Mouse (Mus musculus) Muller cell, postnatal 12 days (primary cell): ENCODE results near the gene Map7.

Experiments used
- DNase-seq: peaks from one replicate; pipeline ENCODE4 v3.0.0-alpha.2; 2015; ENCODE audit errors: inconsistent ontology term

Map7 gene

DNA sequence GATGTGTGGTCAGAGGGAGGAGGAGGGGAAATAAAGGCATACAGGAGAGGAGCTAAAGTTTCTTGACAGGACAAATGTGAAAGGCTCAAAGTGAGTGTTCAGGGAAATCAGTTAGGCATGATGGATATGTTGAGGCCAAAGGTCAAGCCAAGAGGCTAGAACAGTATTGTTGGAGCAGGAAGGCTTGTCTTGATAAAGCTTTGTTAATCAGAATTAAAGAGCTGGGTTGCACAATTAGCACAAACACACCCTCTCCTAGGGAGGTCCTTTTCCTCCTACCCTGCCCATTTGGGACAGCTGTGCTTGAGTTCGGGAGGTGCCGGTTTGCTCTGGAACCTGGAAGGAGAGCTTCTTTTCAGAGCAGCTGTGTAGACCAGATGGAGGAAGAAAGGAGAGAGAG is 5.2 kb downstream of the Map7 start:
- no peak for DNase-seq

DNA sequence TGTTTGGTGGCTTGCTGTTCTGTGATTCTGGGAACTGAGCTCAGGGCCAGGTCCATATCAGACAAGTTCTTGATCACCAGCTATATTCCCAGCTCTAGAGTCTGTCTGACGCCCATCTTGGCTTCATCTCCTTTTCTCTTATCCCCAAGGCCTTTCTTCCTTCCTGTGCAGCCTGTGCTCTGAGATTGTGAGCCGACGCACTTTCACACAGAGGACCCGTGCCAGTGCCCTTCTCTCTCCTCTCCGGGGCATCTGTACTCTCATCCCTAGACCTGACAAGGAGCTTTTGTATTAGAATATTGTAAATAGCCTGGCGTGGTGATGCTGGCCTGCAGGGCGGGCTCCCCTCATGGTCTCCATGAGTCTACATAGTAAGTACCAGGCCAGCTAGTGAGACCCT is 7.1 kb downstream of the Map7 start:
- DNase-seq: no peak

DNA sequence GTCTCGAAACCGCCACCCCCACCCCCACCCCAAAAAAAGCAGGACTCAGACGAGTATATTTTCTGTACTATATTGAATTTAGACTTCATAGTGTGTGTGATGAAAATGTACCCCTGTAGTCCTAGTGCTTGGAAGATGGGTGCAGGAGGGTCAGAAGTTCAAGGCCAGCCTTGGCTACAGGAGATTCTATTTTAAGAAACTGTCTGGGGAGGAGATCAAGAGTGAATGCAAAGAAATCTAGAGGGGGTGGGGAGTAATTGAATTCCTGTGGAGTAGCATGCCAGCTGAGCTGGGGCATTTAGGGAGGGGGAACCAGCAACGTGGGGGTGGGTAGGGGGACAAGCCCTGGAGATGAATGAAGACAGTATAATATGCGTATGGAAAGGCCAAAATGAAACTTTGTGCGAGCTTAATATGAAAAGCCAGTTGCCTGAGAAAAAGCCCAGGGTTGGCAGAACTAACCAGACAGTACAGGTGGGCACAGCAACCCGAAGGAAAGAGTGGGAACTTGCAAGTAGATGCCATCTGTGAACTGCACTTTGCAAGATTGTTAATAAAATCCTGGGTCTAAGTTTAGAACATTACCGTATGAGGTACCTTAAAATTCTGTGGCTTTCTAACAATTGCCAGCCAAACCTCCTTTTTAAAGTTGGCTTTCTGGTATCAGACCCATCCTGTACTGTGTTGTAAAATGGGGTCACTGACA is 8.9 kb downstream of the Map7 start:
- DNase-seq: no peak

DNA sequence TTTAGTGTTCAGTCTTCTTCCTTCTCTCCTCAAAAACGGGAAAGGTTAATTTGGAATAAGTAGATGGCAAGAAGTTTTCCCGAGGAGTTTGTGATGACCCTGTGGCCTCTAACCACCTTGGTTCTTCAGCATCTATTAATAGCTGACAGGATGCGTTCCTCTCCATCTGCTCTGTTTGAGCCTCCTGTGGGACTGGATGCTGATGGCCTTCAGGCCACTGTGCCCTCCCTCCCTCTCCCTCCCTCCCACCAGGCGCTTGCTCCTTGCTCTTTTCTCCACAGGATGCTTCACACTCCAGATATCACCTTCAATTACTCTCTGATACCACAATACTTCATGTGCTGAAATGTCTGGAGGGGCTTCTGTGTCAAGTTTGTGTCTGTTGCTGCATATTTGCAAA is 10.5 kb downstream of the Map7 start:
- no peak for DNase-seq

DNA sequence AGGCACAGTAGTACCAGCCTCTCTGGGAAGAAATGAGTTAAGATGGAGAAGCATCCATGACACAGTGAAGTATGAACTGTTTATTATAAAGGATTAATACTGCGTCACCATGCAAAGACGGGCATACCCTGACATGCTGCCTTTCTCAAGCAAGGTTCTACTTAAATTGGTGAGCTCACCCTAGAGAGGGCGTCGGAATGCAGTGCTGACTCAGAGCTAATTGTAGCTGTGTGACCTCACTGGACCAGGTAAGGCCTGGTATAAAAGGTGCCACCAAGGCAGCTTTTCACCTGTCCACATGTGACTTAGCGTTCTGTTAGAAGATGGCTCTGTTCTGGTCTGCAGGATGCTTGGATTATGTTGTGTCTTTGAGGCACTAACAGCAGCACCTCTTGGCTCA is 11.0 kb downstream of the Map7 start:
- no peak for DNase-seq

DNA sequence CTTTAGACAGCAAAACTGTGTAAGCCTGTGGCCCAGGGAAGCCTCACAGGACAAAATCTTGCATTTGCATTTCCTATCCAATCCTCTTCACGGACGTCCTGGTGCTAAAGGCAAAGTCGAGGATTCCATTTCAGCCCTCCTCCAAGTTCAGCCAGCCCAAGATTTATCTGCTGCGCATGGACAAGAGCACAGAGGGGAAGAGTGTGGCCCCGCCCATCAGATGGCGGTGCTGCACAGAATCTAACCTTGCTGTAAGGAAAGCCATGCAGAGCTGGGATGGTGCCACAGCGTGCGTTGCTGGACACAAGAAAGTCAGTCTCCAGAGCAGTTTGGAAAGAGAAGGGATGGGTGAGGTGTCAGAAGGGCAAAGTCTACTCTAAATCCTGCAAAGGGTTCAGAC is 12.6 kb downstream of the Map7 start:
- peak; percentile 14 for DNase-seq

DNA sequence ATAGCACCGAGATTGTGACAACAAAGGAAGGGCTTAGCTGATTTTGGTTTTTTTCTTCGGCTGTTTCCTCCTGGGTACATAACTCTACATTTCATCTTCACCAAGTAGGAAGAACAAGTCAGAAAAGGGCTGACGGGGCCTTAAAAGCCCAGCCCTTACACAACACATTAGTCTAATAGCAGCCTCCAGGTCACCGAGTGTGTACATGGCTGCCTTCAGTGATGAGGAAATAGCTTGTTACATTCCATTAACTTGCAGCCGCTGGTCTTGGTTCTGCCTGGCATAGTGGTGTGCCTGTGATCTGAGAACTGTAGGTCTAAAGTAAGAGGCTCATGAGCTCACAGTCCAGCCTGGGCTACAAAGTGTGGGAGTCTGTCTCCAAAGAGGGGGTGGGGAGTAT is 16.5 kb downstream of the Map7 start:
- DNase-seq: no peak

DNA sequence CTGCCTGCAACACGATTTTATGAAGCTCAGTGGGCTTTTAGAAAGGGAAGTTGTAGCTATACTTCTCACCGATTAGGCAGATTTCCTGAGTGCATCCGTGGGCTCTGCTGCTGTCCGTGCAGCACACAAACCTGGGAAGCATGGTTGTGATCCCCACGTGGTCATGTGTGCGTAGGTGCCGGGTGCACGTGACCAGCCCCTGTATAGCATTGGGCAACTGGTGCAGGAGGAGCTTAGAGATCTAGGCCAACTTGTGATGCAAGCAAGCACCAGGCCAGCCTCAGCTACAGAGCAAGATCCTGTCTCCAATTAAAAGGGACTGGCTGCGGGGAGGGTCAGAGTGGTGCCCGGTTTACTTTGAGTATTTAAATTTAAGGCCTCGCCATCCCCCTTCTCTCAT is 18.5 kb downstream of the Map7 start:
- no peak for DNase-seq

DNA sequence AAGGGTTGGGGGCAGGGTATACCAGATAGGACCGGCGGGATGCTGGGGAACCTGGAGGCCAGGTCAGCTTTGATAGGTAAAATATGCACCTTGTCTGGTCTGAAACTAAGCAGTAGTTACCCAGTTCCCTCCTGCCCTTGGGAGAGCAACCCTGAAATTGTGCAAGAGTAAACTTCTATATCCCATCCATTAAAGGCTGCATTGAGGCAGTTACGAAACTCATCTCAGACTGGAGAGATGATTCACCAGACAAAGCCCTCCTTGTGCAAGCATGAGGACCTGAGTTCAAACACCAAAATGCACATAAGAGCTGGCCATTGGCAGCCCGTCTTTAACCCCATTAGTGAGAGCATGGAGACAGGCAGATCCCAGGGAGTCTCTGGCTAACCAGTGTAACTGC is 19.2 kb downstream of the Map7 start:
- no peak for DNase-seq

DNA sequence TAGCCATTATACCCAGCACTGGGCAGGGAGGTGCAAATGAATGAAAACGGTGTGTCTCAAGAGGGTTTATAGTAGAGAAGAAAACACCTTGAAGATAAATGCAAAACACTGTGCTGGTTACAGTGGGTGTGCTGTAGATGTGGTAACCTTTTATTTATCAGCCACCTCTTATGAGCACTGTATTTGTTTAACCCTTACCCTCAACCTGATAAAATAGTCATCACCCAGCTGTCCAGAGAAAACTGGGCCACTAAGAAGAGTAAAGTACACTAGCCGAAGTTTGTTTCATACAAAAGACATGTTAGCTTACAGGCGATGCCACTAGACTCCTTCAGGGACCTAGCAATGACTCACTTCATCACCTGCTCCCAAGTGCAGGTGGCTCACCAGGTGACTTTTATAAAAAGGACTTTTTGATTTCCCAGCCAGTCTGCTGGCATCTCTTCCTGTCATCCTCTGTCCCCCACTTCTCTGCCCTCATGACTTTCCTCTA is 21.0 kb downstream of the Map7 start:
- DNase-seq: no peak

DNA sequence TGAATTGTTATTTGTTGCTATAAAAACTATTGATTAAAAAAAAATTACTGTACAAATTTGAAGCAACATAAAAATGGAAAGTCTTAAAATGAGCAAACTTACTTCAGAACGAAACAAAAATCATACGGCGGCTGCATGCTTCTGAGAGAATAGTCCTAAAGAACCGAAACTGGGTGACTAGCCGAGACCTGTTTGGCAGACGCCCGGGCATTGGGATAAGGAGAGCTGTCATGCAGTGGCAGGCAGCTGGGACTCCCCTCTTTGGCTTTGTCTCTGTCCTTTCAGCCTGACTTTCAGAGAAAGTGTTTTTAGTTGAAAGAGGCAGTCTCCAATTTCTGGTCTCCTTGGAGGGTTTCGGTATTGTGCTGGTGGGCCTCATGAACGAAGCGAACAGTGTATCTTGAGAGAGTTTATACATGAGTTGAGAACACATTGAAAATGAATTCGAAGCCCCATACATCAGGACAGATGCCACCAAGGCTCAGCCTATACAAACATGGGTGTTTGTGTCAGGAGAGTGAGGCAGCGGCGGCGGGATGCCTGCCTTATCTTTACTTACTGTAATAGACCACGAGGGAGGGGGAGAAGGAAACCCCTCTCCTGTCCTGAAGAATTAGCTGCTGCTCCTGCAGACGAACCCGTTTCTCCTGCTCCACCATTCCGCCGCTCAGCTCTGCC is 21.8 kb downstream of the Map7 start:
- no peak for DNase-seq

DNA sequence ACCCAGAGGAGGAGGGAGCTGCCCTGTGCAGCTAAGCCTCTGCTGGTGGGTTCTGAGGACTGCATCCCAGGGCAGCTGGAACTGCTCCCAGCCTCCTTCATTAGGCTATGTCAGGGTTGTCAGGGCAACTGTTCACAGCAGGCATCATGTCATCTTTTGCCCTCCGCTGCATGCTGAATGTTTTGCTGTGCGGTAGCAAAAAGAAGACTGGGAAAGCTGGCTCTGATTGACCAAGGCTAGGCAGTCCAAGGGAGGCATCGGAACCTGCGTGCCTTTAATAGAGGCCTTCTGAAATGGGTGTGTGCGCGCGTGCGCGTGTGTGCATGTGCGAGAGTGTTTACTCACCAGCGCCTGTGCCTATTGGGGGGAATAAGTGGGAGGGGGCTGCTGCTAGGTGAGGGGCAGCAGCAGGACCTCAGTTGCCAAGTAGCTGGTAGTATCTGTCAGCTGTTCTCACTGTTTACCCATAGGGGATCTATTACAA is 22.4 kb downstream of the Map7 start:
- DNase-seq: peak; percentile 90

DNA sequence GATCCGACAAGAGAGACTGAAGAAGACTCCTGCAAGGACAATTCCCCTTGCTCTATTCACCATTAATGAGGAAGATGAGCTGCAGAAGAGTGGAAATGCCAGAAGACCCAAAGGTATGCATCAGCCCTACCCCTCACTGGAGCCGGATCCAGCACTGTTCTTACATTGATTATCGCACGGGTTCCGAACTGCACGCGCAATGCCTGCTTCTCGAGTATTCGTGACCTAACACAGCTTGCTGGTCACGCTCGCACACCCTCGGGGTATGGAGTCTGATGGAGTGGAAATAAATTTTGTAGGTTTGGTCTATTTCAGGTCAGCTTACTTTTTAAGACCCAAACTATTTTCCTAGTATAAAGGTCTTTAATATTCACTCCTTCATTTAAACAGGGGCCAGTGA is 22.9 kb downstream of the Map7 start:
- peak; percentile 33 for DNase-seq

DNA sequence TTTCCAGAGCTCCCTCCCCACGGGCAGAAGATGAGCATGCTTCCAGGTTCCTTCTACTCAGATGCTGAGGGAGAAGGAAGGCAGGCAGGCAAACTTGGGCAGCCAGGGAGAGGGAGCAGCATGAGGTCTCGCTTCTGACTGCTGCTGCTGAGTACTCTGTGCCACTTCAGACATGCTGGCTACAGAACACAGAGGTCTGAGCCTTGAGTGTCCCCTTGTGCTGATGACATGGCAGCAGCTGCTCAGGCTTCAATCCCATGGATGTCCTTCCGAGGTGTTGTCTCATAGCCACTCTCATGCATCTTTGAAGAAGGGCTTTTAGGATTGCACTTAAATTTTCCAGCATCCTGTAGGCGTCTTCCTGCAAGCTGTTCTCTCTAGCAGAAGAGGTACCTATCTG is 23.5 kb downstream of the Map7 start:
- no peak for DNase-seq

DNA sequence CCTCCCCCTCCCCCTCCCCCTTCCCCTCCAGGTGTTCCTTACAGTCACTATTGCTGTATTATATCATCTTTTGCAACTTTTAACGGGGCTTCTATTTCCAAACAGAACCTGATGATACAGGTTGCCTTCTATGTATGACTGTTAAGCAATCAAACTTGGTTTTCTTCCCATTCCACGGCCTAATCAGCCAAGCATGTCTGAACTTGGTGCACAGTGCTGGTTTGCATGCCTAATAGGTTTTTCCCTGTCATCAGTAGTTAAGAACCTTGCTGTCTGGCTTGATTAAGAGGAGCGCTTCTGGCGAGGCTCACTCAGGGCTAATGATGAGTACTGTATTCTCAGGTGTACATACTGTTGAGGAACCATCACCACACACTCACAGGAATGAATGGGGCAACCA is 25.5 kb downstream of the Map7 start:
- DNase-seq: peak; percentile 62

DNA sequence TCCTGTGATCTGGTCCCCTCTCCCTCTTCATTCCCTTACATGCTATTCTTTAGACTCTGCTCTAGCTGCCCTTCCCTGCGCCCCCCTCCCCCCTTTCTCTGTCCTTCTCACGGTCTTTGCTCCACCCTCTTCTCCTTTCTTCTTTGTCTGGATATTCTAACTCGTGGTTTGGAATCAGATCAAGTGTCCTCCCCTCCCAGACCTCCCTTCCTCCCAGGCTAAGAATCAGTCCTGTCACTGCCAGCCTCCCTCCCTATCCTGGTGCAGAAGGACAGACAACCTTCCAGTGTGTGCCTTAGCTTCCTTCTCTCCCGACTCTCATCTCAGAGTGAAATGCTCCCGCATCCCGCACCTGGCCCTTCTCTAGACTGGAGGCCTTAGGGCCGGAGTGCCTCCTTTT is 27.8 kb downstream of the Map7 start:
- no peak for DNase-seq

DNA sequence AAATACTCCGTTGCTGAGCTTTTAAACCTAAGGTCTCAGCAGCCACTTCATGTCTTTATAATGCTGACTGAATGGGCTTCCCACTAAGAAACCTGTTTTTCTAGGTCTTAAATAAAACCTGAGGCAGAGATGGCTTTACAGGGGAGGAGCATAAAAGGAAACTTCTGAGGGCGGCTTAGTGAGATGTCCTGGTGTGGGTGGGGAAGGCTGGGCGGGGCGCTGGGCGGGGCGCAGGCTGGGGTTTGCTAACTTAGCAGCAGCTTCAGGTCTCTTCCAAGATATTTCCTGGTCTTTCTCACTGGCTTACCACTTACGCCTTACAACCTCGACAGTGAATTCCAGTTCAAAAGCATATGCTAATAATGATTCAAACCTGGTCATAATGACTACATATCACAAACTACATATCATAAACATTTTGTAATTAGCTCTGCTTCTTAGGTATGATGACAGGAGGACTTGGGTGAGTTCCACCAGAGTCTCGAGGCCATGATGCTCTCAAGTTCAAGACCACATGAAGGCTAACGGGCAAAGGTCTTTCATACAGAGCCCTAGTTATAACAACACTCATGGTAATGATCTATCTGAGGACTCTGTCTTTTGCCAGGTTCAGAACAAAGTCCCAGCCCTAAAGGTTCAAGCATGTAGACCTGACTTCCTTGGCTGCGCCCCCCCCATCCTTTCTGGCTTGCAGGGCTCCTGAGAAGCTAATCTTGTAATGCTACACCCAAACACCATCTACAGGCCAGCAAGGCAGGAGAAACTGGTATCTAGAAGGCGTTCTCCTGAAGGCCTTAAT is 30.7 kb downstream of the Map7 start:
- no peak for DNase-seq

DNA sequence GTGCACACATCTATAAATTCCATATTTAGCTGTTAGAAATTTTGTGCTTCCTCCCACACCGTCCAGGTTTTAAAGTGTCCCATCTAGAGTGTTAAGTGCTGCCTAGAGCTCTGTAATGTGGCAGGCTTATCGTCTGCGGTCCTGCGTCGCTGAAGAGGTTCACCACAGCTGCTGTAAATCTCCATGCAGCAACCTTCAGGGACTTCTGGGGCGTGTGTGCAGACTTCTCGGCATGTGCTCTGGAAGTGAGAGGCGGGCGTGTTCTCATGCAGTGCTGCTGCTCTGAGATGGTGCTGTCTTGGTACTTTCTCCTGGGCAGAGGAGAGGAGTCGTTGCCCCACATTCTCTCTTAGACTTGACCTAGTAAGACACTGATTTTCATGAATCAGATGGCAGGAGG is 32.9 kb downstream of the Map7 start:
- no peak for DNase-seq

DNA sequence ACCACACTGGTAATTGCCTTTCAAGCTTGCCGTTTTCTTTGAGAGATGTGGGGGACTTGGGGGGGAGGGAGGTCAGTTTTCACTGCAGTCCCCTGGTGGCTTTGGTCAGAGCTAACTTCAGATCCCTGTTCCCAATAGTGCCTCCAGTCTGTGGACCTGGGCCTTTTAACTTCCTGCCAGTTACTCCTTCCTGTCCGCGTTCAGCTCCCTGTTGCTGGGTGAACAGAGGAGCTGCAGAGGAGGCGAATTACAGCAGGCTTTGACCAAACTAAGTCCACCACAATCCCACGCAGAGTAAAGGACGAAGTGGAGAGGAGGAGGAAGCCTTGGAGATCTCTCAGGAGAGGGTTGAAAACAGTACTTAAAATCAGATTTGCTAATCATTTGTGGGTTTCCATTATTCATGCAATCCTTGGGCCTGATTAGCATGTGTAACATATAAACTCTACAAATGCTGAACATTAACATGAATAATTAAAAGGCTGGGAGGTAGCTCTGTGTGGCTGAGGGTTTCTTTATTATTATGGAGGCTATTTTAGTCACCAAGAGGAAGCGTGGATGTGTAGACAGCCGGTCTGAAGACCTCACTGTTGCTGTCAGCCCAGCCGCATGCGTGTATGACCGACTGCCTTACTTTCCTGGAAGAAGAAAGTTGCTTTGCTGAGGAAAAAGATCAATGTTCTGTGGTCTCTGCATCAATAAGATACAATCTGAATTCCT is 33.6 kb downstream of the Map7 start:
- no peak for DNase-seq

DNA sequence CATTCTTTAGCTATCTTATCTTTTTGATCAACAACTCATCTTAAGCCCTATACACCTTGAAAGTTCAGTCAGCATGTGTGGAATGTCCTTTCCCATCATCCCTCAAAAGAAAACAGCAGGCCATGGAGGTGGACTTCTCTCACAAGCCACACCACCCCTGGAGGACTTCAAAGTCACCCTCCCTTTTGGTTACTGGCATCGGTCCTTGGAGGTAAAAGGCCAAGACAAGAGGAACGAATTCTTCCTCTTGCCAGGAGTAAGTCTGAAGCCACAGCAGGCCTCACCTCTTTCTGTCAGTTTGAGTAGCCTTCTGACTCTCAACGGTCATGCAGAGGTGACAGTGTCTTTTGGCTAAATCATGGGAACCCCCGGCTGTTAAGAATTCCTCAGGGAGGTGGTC is 36.1 kb downstream of the Map7 start:
- no peak for DNase-seq

DNA sequence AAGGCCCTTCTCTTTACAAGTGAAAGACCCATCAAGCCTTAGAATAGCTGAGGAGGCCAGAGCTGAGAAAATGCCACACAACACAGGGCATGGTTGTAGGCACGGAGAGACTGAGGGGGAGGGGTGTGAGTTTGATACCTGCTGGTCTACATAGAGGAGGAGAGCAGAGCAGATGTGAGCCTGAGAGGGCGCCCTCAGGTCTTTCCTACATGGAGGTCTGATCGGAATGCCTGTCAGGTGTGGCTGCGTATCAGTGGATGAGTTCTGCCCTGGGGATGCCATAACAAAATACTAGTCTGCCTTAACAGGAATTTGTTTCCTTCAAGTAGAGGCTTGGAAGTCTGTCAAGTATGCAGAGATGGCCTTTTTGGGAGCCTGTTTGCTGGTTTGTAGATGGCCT is 37.0 kb downstream of the Map7 start:
- no peak for DNase-seq

DNA sequence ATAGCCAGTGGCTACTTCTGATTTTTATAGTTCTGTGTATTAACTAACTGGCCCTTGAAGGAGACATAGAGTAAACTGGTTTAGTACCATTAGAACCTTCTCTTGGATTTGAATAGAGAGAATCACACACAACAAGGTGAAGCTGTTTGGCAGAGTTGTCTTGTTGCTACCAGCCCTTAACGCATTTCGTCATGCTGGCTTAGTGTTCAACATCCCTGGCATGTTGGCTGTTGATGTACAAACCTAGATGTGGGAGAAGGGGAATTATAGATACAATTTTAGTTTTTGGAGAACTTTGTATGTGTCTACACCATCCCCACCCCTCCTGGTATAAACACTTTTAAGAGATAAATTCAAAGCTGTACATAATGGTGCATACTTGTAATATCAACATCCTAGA is 37.5 kb downstream of the Map7 start:
- DNase-seq: no peak
